Mouse (Mus musculus): Measurements from ENCODE around the gene Vmp1. TPM values are rescaled to one million over a fixed set of nuclear protein-coding genes. Genes with fewer than 3 reads are reported as not detected.

The Vmp1 gene
- polyA plus RNA-seq, 1 experiment from 2014 or later, result 162 TPM

DNA sequence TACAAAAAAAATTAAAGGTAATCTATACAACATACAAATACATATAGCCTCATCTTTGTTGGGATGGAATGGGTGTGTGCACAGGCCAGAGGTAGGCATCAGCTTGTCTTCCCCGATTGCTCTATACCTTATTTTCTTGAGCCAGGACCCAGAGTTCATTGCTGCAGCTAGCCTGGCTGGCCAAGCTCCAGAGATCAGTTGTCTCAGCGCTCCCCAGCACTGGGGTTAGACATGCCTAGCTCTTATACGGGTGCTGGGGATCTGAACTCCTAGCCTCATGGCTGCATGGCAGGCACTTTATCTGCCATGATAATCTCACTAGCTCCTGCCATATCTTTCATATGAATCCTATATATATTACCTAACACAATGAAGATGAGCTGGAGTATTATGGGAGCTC lies 15.5 kb downstream of the Vmp1 start:
- H3K36me3 ChIP-seq (ENCODE audit: control insufficient read depth, insufficient read depth, low read length), result no peaks in the 10 kb centered on the region
- H3K4me2 ChIP-seq (replicated peaks; ENCODE audit: low read depth), result no peak overlapping the region
- no peak overlapping the region for H3K27ac ChIP-seq (replicated peaks)
- DNase-seq (ENCODE audit: low spot score) (no peak), ATAC-seq (ENCODE audit: low FRiP score, low TSS enrichment) (no peak)
- TF ChIP-seq CTCF (IDR thresholded peaks at IDR 0.05; ENCODE audit: low read depth) (no peak), EP300 (optimal IDR thresholded peaks at IDR 0.05) (no peak)
- H3K4me3 ChIP-seq (ENCODE audit: low read depth, low read length), result no peak overlapping the region
- H3K4me1 ChIP-seq (replicated peaks; ENCODE audit: control insufficient read depth, insufficient read depth), result no peaks in the 10 kb centered on the region
- WGBS, result 91% methylated on average over 3 of the region's 3 CpGs
- no peaks in the 10 kb centered on the region for H3K9me3 ChIP-seq (ENCODE audit: control insufficient read depth, low read length)
- no peak overlapping the region for H3K9ac ChIP-seq (ENCODE audit: low read length)
- no peaks in the 10 kb centered on the region for H3K27me3 ChIP-seq (ENCODE audit: control insufficient read depth, insufficient read depth, low read length)

DNA sequence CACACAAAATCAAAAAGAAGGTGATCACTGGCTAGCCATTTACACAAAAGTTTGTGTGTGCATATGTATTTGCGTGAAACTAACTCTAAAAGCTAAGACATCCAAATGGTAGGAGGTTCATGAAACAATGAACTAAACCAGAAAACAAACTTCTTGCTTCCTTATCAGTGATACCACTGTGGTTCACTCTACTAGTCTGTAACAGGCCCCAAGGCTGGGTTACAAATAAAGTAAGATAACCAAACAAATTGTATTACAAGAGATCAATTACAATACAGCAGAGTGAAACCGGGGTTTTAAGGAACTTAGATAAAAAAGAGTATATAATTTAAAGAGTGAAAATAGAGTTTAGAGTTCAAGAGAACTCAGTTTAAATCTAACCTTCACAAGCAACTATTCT lies 16.1 kb downstream of the Vmp1 start:
- no peak for ATAC-seq (ENCODE audit: low FRiP score, low TSS enrichment)
- 86% methylated on average over 2 of the region's 2 CpGs for WGBS
- no peak overlapping the region for H3K4me3 ChIP-seq (ENCODE audit: low read depth, low read length)
- H3K9me3 ChIP-seq (ENCODE audit: control insufficient read depth, low read length), result no peaks in the 10 kb centered on the region
- no peaks in the 10 kb centered on the region for H3K4me1 ChIP-seq (replicated peaks; ENCODE audit: control insufficient read depth, insufficient read depth)
- H3K4me2 ChIP-seq (replicated peaks; ENCODE audit: low read depth), result no peak overlapping the region
- DNase-seq (ENCODE audit: low spot score), result no peak
- no peak overlapping the region for H3K9ac ChIP-seq (ENCODE audit: low read length)
- H3K27ac ChIP-seq (replicated peaks), result no peak overlapping the region
- H3K36me3 ChIP-seq (ENCODE audit: control insufficient read depth, insufficient read depth, low read length), result no peaks in the 10 kb centered on the region
- TF ChIP-seq EP300 (optimal IDR thresholded peaks at IDR 0.05) (no peak), CTCF (IDR thresholded peaks at IDR 0.05; ENCODE audit: low read depth) (no peak)
- no peaks in the 10 kb centered on the region for H3K27me3 ChIP-seq (ENCODE audit: control insufficient read depth, insufficient read depth, low read length)

DNA sequence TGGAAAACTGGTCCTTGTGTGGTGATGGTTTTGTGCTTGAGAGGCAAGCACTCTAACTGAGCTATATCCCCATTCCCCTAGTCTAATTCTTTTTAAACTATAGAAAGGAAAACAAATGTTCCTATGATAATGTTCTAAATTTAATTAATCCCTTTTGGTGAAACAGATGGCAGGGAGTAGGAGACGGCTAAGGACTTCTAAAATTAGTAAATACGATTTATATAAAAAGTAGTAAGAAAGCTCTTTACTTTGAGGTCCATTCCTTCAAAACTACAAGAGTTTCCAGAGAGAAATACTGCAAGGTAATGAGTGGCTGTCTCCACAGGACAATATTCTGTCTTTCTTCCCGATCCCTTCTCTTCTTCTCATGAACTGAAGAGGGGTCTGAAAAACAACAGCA lies 19.2 kb downstream of the Vmp1 start:
- ATAC-seq (ENCODE audit: low FRiP score, low TSS enrichment) (no peak), DNase-seq (ENCODE audit: low spot score) (no peak)
- H3K4me3 ChIP-seq (ENCODE audit: low read depth, low read length), result no peak overlapping the region
- no peaks in the 10 kb centered on the region for H3K9me3 ChIP-seq (ENCODE audit: control insufficient read depth, low read length)
- WGBS, result 86% methylated on average over 3 of the region's 3 CpGs
- no peak overlapping the region for H3K9ac ChIP-seq (ENCODE audit: low read length)
- H3K27me3 ChIP-seq (ENCODE audit: control insufficient read depth, insufficient read depth, low read length), result no peaks in the 10 kb centered on the region
- H3K4me2 ChIP-seq (replicated peaks; ENCODE audit: low read depth), result no peak overlapping the region
- TF ChIP-seq CTCF (IDR thresholded peaks at IDR 0.05; ENCODE audit: low read depth), result no peak
- TF ChIP-seq EP300 (optimal IDR thresholded peaks at IDR 0.05), result no peak
- H3K36me3 ChIP-seq (ENCODE audit: control insufficient read depth, insufficient read depth, low read length), result no peaks in the 10 kb centered on the region
- no peaks in the 10 kb centered on the region for H3K4me1 ChIP-seq (replicated peaks; ENCODE audit: control insufficient read depth, insufficient read depth)
- no peak overlapping the region for H3K27ac ChIP-seq (replicated peaks)

DNA sequence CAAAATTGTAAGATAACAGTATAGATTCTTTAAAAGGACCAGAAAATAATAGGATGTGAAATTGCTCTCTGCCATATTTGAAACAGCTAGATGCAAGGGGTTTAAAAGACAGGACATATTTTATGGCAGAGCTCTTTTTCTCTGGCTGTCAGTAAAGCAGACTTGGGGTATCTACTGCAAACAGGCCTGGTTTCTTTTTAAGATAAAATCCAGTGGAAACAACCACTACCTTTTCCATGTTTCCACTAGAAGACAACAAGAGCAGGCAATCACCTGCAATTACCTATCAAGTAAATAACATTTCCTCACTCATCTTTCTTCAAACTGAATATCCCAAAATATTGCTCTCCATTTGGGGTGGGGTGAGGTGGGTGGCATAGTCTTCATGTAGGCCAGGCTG lies 19.7 kb downstream of the Vmp1 start:
- no peaks in the 10 kb centered on the region for H3K9me3 ChIP-seq (ENCODE audit: control insufficient read depth, low read length)
- no peak overlapping the region for H3K4me2 ChIP-seq (replicated peaks; ENCODE audit: low read depth)
- H3K4me3 ChIP-seq (ENCODE audit: low read depth, low read length), result no peak overlapping the region
- H3K27me3 ChIP-seq (ENCODE audit: control insufficient read depth, insufficient read depth, low read length), result no peaks in the 10 kb centered on the region
- ATAC-seq (ENCODE audit: low FRiP score, low TSS enrichment) (no peak), DNase-seq (ENCODE audit: low spot score) (no peak)
- H3K4me1 ChIP-seq (replicated peaks; ENCODE audit: control insufficient read depth, insufficient read depth), result no peaks in the 10 kb centered on the region
- TF ChIP-seq CTCF (IDR thresholded peaks at IDR 0.05; ENCODE audit: low read depth), result no peak
- no peak for TF ChIP-seq EP300 (optimal IDR thresholded peaks at IDR 0.05)
- H3K9ac ChIP-seq (ENCODE audit: low read length), result no peak overlapping the region
- no peaks in the 10 kb centered on the region for H3K36me3 ChIP-seq (ENCODE audit: control insufficient read depth, insufficient read depth, low read length)
- no peak overlapping the region for H3K27ac ChIP-seq (replicated peaks)

DNA sequence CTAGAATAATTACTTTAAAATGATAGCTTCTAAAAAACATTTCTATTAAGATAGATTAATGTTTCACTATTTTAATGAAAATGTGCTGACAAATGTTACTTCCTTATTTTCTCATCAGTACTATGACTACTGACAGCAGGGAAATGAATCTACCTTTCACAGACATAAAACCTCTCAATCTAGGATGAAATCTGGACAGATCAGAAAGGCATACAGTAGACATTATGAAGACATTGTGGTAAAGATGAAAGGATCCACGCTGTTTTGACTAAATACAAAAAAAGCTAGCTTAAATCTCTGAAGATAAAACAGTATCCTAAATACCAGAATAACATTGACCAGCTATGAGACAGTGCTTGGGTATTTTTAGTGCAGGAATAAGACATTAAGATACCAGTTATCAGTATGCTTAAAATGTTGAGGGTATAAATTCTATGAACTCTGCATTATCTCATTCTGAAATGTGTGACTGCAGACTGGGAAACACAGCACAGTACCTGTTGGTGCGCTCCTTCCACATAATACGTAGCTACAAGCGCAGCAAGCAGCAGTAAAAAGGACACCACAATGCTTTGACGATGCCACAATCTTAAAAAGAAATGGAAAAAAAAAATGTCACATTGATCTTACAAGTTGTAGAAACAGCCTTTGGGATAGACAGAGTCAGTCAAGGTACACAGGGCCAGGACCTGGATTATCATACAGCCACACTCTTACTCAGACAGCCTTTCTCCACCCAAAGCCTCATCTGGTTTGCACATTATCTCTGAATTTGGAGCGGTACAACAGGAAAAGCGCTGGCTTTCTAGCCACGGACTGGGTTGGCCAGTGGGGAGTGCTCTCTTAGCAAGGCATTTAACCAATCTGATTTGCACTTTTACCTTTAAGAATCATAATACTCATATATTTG lies 20.4 kb downstream of the Vmp1 start:
- no peak for TF ChIP-seq CTCF (IDR thresholded peaks at IDR 0.05; ENCODE audit: low read depth)
- no peak for ATAC-seq (ENCODE audit: low FRiP score, low TSS enrichment)
- no peak overlapping the region for H3K4me2 ChIP-seq (replicated peaks; ENCODE audit: low read depth)

DNA sequence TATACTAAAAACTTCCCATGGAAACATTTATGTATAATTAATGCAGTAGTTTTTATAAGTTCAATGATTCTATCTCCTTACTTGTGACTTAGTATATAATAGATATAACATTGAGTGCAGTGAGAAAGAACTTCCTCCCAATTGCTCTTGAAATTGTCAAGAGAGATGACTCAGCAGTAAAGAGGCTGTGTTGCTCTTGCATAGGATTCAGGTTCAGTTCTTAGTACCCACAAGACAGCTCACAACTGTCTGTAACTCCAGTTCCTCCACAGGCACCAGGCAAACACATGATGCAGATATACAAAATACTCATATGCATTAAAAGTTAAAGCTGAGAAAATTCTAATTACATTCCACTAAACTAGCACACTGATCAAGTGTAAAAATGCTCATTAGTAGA lies 25.8 kb downstream of the Vmp1 start:
- Histone ChIP-seq H3K36me3 (ENCODE audit: control insufficient read depth, insufficient read depth, low read length) (no peaks in the 10 kb centered on the region), H3K9ac (ENCODE audit: low read length) (no peak overlapping the region), H3K4me3 (ENCODE audit: low read depth, low read length) (no peak overlapping the region), H3K27ac (replicated peaks) (no peak overlapping the region), H3K4me2 (replicated peaks; ENCODE audit: low read depth) (no peak overlapping the region), H3K27me3 (ENCODE audit: control insufficient read depth, insufficient read depth, low read length) (no peaks in the 10 kb centered on the region), H3K4me1 (replicated peaks; ENCODE audit: control insufficient read depth, insufficient read depth) (no peaks in the 10 kb centered on the region), H3K9me3 (ENCODE audit: control insufficient read depth, low read length) (no peaks in the 10 kb centered on the region)
- DNase-seq (ENCODE audit: low spot score), result no peak
- TF ChIP-seq CTCF (IDR thresholded peaks at IDR 0.05; ENCODE audit: low read depth) (no peak), EP300 (optimal IDR thresholded peaks at IDR 0.05) (no peak)
- no peak for ATAC-seq (ENCODE audit: low FRiP score, low TSS enrichment)

More for the DNA sequence above, 20.4 kb downstream of the Vmp1 start:
- H3K4me3 ChIP-seq (ENCODE audit: low read depth, low read length), result no peak overlapping the region
- no peaks in the 10 kb centered on the region for H3K4me1 ChIP-seq (replicated peaks; ENCODE audit: control insufficient read depth, insufficient read depth)
- H3K27me3 ChIP-seq (ENCODE audit: control insufficient read depth, insufficient read depth, low read length), result no peaks in the 10 kb centered on the region
- no peaks in the 10 kb centered on the region for H3K9me3 ChIP-seq (ENCODE audit: control insufficient read depth, low read length)
- H3K36me3 ChIP-seq (ENCODE audit: control insufficient read depth, insufficient read depth, low read length), result no peaks in the 10 kb centered on the region
- 90% methylated on average over 8 of the region's 8 CpGs for WGBS
- no peak overlapping the region for H3K27ac ChIP-seq (replicated peaks)
- no peak overlapping the region for H3K9ac ChIP-seq (ENCODE audit: low read length)
- DNase-seq (ENCODE audit: low spot score), result no peak

Data from stomach, postnatal 0 days (tissue).